Mouse (Mus musculus) hindbrain, embryonic 10.5 days (tissue): ENCODE measurements around the gene Cbfa2t3. TPM values are rescaled to one million over a fixed set of nuclear protein-coding genes. Genes with fewer than 3 reads are reported as not detected.
"Not testable (repeated sequence)": the region's sequence is repeated elsewhere in the genome, so short reads cannot be mapped to it uniquely, and the experiment has no call there.

Experiments
- DNase-seq: peaks from one replicate; pipeline ENCODE4 v3.0.0-alpha.2; 2017; ENCODE audit warnings: low spot score
- H3K27ac ChIP-seq: fragments of 300-500 bp; sonication (generic); 2 replicates; pipeline ENCODE4 v1.5.1; 2016; ENCODE audit warnings: mild to moderate bottlenecking, moderate library complexity
- H3K27me3 ChIP-seq: fragments of 300-500 bp; sonication (generic); 2 replicates; pipeline ENCODE4 v1.6.1; 2016; ENCODE audit warnings: mild to moderate bottlenecking; ENCODE audit not compliant: poor library complexity, insufficient read depth, severe bottlenecking
- H3K36me3 ChIP-seq: fragments of 300-500 bp; sonication (generic); 2 replicates; pipeline ENCODE4 v1.6.1; 2016; ENCODE audit warnings: mild to moderate bottlenecking, moderate library complexity
- H3K4me1 ChIP-seq: fragments of 300-500 bp; sonication (generic); replicated peaks from 2 replicates; pipeline ENCODE4 v1.6.1; 2016; ENCODE audit warnings: mild to moderate bottlenecking
- H3K4me3 ChIP-seq: fragments of 300-500 bp; sonication (generic); 2 replicates; pipeline ENCODE4 v1.5.1; 2016; ENCODE audit warnings: mild to moderate bottlenecking, moderate library complexity
- H3K9me3 ChIP-seq: fragments of 300-500 bp; sonication (generic); 2 replicates; pipeline ENCODE4 v1.6.1; 2016; ENCODE audit warnings: mild to moderate bottlenecking, moderate library complexity
- WGBS: fragments of 180-500 bp; shearing (Covaris S2); methylation state at CpG from one replicate; pipeline ENCODE4 v1.1.7; 2016; 5-methylcytosine and 5-hydroxymethylcytosine counted together
- polyA plus RNA-seq: library from polyadenylated mRNA; unstranded; fragments of >200 nt; fragmentation: Nextera tagmentation; extraction: Ambion mirVana; gene quantifications from 2 replicates; pipeline ENCODE4 v1.2.1, GENCODE M21; 2016

Gene Cbfa2t3
- polyA plus RNA-seq, 1 experiment from 2014 or later, result 5.4 TPM

GRCm38 (mm10) chr8:122635878-122636802 is 62.8 kb downstream of the Cbfa2t3 start:
- Histone ChIP-seq H3K27ac (no peak overlapping the region), H3K27me3 (no peaks in the 10 kb centered on the region), H3K36me3 (peaks cover 35% of the 10 kb centered on the region; the same call in 1 of the 2 replicates), H3K9me3 (no peaks in the 10 kb centered on the region), H3K4me1 (peaks cover 43% of the 10 kb centered on the region), H3K4me3 (no peak overlapping the region)
- 76% methylated on average over 14 of the region's 14 CpGs for whole genome bisulfite sequencing
- DNase-seq, result no peak

DNA sequence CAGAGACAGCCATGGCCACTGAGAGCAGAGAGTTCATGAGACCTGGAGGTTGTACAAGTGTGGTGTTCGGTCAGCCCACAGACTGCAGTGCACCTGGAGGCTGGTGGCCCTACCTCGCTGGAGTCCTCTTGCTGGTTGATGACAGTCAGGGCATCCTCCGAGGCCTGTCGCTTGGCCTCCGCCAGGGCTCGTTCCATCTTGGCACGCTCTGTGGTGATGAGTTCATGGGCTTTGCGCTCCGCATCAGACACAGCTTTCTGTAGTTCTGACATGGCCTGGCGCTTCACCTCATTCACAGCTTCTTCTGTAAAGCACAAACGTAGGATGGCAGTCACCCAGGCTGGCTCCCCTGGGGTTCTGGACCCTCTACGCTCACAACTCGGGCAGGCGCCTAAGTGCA is 65.7 kb downstream of the Cbfa2t3 start:
- no peak for DNase-seq
- H3K27me3 ChIP-seq, result peaks cover 16% of the 10 kb centered on the region
- 94% methylated on average over 14 of the region's 14 CpGs for WGBS
- peaks cover 30% of the 10 kb centered on the region for H3K4me1 ChIP-seq
- no peaks in the 10 kb centered on the region for H3K9me3 ChIP-seq
- H3K36me3 ChIP-seq, result peaks cover 35% of the 10 kb centered on the region; the same call in 1 of the 2 replicates
- no peak overlapping the region for H3K27ac ChIP-seq
- H3K4me3 ChIP-seq, result no peak overlapping the region

DNA sequence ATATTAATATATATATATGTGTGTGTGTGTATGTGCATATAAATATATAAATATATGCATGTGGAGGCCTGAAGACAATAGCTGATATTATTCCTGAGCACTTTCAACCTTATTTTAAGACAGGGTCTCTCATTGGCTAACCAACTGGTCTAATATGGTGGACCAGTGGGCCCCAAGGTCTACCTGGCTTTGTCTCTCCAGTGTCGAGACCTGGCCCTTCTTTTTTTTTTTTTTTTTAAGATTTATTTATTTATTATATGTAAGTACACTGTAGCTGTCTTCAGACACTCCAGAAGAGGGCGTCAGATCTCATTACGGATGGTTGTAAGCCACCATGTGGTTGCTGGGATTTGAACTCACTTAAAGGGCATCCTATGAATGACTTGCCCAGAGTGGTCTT is 66.8 kb downstream of the Cbfa2t3 start:
- not testable (repeated sequence) for H3K4me3 ChIP-seq, H3K9me3 ChIP-seq, DNase-seq, H3K27ac ChIP-seq
- Histone ChIP-seq H3K4me1 (peaks cover 27% of the 10 kb centered on the region), H3K36me3 (peaks cover 35% of the 10 kb centered on the region; the same call in 1 of the 2 replicates), H3K27me3 (peaks cover 25% of the 10 kb centered on the region)
- WGBS, result 84% methylated on average over 3 of the region's 3 CpGs

- peak overlapping the region; percentile 23 for H3K4me3 ChIP-seq
- peaks cover 25% of the 10 kb centered on the region for H3K27me3 ChIP-seq
- H3K4me1 ChIP-seq, result peaks cover 21% of the 10 kb centered on the region
- peaks cover 28% of the 10 kb centered on the region; the same call in 1 of the 2 replicates for H3K36me3 ChIP-seq
- 52% methylated on average over 22 of the region's 22 CpGs for WGBS
- no peaks in the 10 kb centered on the region for H3K9me3 ChIP-seq
- no peak for DNase-seq
- H3K27ac ChIP-seq, result peak overlapping the region; percentile 60
Measured at GRCm38 (mm10) chr8:122630696-122631095, 68.2 kb downstream of the Cbfa2t3 start.

DNA sequence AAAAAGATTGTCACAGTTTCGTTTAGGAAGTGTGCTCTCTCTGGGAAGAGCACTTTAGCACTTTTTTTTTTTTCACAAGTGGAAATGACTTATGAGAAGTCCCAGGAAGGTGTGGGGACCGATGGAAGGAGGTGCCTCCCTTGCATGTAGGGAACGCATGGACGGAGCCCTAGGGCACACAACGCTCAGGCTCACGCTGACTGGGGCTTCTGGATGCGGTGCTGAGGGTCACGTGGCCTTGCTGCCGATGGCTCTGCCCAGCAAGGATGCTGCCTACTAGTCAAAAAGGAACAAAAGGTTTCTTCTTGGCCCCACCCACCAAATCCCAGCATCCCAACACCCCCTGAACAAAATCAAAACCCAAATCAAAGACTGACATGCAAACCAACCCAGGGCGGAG is 69.5 kb downstream of the Cbfa2t3 start:
- Histone ChIP-seq H3K9me3 (no peaks in the 10 kb centered on the region), H3K4me1 (peaks cover 21% of the 10 kb centered on the region), H3K36me3 (peaks cover 16% of the 10 kb centered on the region; the same call in 1 of the 2 replicates), H3K27me3 (peaks cover 25% of the 10 kb centered on the region), H3K4me3 (no peak overlapping the region), H3K27ac (no peak overlapping the region)
- 21% methylated on average over 10 of the region's 10 CpGs for WGBS
- DNase-seq, result no peak

- 78% methylated on average over 2 of the region's 2 CpGs for WGBS
- H3K4me3 ChIP-seq, result no peak overlapping the region
- H3K27me3 ChIP-seq, result peaks cover 25% of the 10 kb centered on the region
- no peaks in the 10 kb centered on the region for H3K36me3 ChIP-seq
- H3K9me3 ChIP-seq, result no peaks in the 10 kb centered on the region
- DNase-seq, result no peak
- H3K27ac ChIP-seq, result no peak overlapping the region
- peaks cover 38% of the 10 kb centered on the region for H3K4me1 ChIP-seq
Measured at GRCm38 (mm10) chr8:122626896-122627295, 72.0 kb downstream of the Cbfa2t3 start.

- Histone ChIP-seq H3K36me3 (no peaks in the 10 kb centered on the region), H3K9me3 (no peaks in the 10 kb centered on the region), H3K4me1 (peaks cover 43% of the 10 kb centered on the region), H3K27ac (no peak overlapping the region), H3K4me3 (no peak overlapping the region), H3K27me3 (peaks cover 23% of the 10 kb centered on the region)
- 87% methylated on average over 9 of the region's 9 CpGs for WGBS
- DNase-seq, result no peak
Measured at GRCm38 (mm10) chr8:122625811-122626210, 73.1 kb downstream of the Cbfa2t3 start.

GRCm38 (mm10) chr8:122624653-122625052 is 74.3 kb downstream of the Cbfa2t3 start:
- no peaks in the 10 kb centered on the region for H3K36me3 ChIP-seq
- 74% methylated on average over 5 of the region's 5 CpGs for WGBS
- H3K27ac ChIP-seq, result 0 out of 2 replicates have a peak overlapping the region, but pooled peaks have one; percentile 4
- peaks cover 15% of the 10 kb centered on the region for H3K27me3 ChIP-seq
- H3K4me1 ChIP-seq, result peaks cover 46% of the 10 kb centered on the region
- no peak for DNase-seq
- H3K9me3 ChIP-seq, result no peaks in the 10 kb centered on the region
- H3K4me3 ChIP-seq, result no peak overlapping the region

DNA sequence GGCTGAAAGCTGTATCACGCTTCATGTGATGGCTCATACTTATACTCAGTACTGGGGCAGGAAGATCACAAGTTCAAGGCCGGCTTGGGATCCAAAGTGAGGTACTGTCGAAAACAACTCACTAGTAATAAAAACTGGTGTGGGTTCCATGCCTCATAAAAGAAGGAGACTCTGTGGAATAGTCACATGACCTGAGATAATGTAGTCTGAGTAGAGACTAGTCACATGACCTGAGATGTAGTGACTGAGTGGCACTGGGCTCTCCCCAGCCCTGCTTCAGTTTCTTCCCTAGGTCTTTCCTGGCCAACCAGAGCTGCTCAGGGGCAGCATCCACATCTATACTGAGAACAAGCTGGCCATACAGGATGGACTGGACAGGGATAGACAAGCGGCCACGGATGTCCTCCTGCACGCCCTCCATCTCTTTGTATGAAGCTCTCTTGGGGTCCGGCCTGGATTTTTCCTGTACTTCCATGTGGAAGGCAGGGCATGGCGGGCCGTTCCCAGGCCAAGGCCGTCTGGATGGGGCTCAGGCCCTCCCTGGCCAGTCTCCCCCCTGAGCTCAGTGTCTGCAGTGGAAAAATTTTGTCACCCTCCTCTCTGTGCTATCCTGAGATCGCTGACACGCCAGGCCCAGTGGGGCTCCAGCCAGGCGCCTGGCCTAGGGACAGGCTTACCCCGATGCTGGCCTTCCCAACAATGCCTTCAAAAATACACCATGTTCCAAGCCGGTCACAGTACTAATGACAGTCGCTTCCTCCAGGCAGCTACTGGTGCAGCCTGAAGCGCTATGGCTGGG is 74.9 kb downstream of the Cbfa2t3 start:
- DNase-seq, result no peak
- H3K27ac ChIP-seq, result no peak overlapping the region
- WGBS, result 90% methylated on average over 17 of the region's 17 CpGs

GRCm38 (mm10) chr8:122622727-122623126 is 76.2 kb downstream of the Cbfa2t3 start, which contains the start of gene Pabpn1l:
TSS of gene Pabpn1l (minus strand) at chr8:122622739.
- no peaks in the 10 kb centered on the region for H3K36me3 ChIP-seq
- peaks cover 4% of the 10 kb centered on the region; the same call in 1 of the 2 replicates for H3K27me3 ChIP-seq
- H3K4me1 ChIP-seq, result peaks cover 56% of the 10 kb centered on the region
- H3K4me3 ChIP-seq, result no peak within 1 kb of the TSS
- WGBS, result 70% methylated on average over 6 of the region's 6 CpGs
- DNase-seq, result no peak
- no peak within 1 kb of the TSS for H3K27ac ChIP-seq
- no peaks in the 10 kb centered on the region for H3K9me3 ChIP-seq

More for the DNA sequence above, 74.9 kb downstream of the Cbfa2t3 start:
- Histone ChIP-seq H3K27me3 (peaks cover 15% of the 10 kb centered on the region), H3K36me3 (no peaks in the 10 kb centered on the region), H3K4me1 (peaks cover 45% of the 10 kb centered on the region), H3K4me3 (no peak overlapping the region), H3K9me3 (no peaks in the 10 kb centered on the region)

DNA sequence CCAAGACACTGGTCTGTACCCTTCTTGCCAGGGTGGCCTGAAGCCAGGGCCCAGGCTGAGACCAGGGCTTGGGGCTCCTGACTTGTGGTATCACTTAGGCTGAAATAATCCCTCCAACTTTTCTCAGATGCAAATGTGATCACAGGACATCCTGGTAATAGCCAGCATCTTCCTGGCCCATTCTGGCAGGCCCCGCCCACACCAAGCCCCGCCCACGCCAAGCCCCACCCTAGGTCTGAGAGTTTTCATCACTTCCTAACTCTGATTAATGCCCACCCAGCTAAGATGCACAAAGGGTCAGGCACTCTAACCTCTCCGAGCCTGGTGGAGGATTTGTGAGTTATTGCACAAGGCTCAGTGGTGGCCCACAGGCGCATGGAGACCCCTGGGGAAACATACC is 78.5 kb downstream of the Cbfa2t3 start:
- no peak overlapping the region for H3K4me3 ChIP-seq
- WGBS, result 36% methylated on average over 5 of the region's 5 CpGs
- peaks cover 3% of the 10 kb centered on the region; the same call in 1 of the 2 replicates for H3K36me3 ChIP-seq
- H3K9me3 ChIP-seq, result no peaks in the 10 kb centered on the region
- H3K4me1 ChIP-seq, result peaks cover 56% of the 10 kb centered on the region
- no peak for DNase-seq
- H3K27ac ChIP-seq, result peak overlapping the region; percentile 62; the same call in 1 of the 2 replicates
- H3K27me3 ChIP-seq, result no peaks in the 10 kb centered on the region

- no peaks in the 10 kb centered on the region for H3K9me3 ChIP-seq
- DNase-seq, result no peak
- H3K4me1 ChIP-seq, result peaks cover 58% of the 10 kb centered on the region
- no peak overlapping the region for H3K4me3 ChIP-seq
- H3K27ac ChIP-seq, result no peak overlapping the region
- WGBS, result 76% methylated on average over 6 of the region's 6 CpGs
- no peaks in the 10 kb centered on the region for H3K27me3 ChIP-seq
- peaks cover 14% of the 10 kb centered on the region; the same call in 1 of the 2 replicates for H3K36me3 ChIP-seq
Measured at GRCm38 (mm10) chr8:122618660-122619378, 80.1 kb downstream of the Cbfa2t3 start.
